Mouse (Mus musculus) intestine, postnatal 0 days (tissue): ENCODE measurements around the gene Kank4. TPM values are rescaled to one million over a fixed set of nuclear protein-coding genes. Genes with fewer than 3 reads are reported as not detected.
"Not testable (repeated sequence)": the region's sequence is repeated elsewhere in the genome, so short reads cannot be mapped to it uniquely, and the experiment has no call there.

Experiments used
- ATAC-seq: fragments of 200-750 bp; cut with Nextera tagmentation; 2 replicates; pipeline ENCODE4 v1.8.0; 2017; ENCODE audit warnings: mild to moderate bottlenecking, moderate TSS enrichment, moderate library complexity
- H3K27ac ChIP-seq: fragments of 300-500 bp; sonication (generic); 2 replicates; pipeline ENCODE4 v1.5.1; 2014; ENCODE audit warnings: mild to moderate bottlenecking, low read depth, low read length, moderate library complexity
- H3K27me3 ChIP-seq: fragments of 300-500 bp; sonication (generic); replicated peaks from 2 replicates; pipeline ENCODE4 v1.6.1; 2014; ENCODE audit warnings: low read length, mixed read lengths; ENCODE audit not compliant: control insufficient read depth, insufficient read depth
- H3K36me3 ChIP-seq: fragments of 300-500 bp; sonication (generic); 2 replicates; pipeline ENCODE4 v1.6.1; 2014; ENCODE audit warnings: mild to moderate bottlenecking, moderate library complexity; ENCODE audit not compliant: control insufficient read depth, insufficient read depth
- H3K4me1 ChIP-seq: fragments of 300-500 bp; sonication (generic); replicated peaks from 2 replicates; pipeline ENCODE4 v1.6.1; 2014; ENCODE audit warnings: antibody characterized with exemption, low read length, mixed read lengths; ENCODE audit not compliant: control insufficient read depth, insufficient read depth
- H3K4me2 ChIP-seq: fragments of 300-500 bp; sonication (generic); replicated peaks from 2 replicates; pipeline ENCODE4 v1.6.1; 2014; ENCODE audit warnings: low read depth, mild to moderate bottlenecking, moderate library complexity
- H3K4me3 ChIP-seq: fragments of 300-500 bp; sonication (generic); 2 replicates; pipeline ENCODE4 v1.5.1; 2014; ENCODE audit warnings: low read depth, low read length
- H3K9ac ChIP-seq: fragments of 300-500 bp; sonication (generic); 2 replicates; pipeline ENCODE4 v1.6.1; 2014; ENCODE audit warnings: mild to moderate bottlenecking, low read depth, low read length
- H3K9me3 ChIP-seq: fragments of 300-500 bp; sonication (generic); 2 replicates; pipeline ENCODE4 v1.6.1; 2016; ENCODE audit warnings: mixed run types; ENCODE audit not compliant: control insufficient read depth
- CTCF ChIP-seq: sonication (generic); IDR thresholded peaks from 2 replicates; pipeline ENCODE4 v1.5.1; 2016; ENCODE audit warnings: low read depth, mild to moderate bottlenecking, control low read depth, antibody characterized with exemption, moderate library complexity
- WGBS: fragments of 180-500 bp; shearing (Covaris S2); extraction: QIAGEN DNeasy Blood & Tissue Kit; methylation state at CpG from one replicate; pipeline ENCODE4 v1.1.7; 2014; 5-methylcytosine and 5-hydroxymethylcytosine counted together
- polyA plus RNA-seq: library from polyadenylated mRNA; unstranded; fragments of >200 nt; fragmentation: Nextera tagmentation; extraction: Ambion mirVana; gene quantifications from 2 replicates; pipeline ENCODE4 v1.2.1, GENCODE M21; 2015

Gene Kank4
- polyA plus RNA-seq, 1 experiment from 2014 or later, result 0.31 TPM

DNA sequence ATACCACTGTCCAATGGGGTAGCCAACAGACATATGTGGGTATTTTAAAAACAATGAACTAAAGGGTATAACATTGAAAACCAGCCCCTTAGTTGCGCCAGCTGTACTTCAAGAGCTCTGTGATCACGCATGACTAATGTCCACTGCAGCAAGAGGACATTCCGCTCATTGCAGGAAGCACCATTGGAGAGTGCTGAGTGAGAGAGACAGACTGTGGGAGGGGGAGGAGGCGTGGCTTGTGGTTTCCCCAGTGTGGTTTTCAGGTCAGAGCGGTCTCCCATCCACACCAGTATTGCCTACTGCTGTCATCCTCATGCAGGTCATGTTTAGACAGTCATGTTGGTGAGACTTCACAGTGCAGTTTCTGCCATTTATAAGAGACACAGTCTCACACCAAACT is 19.2 kb upstream of the Kank4 start:
- WGBS, result 41% methylated on average over 5 of the region's 5 CpGs
- Histone ChIP-seq H3K9me3 (no peaks in the 10 kb centered on the region), H3K4me3 (no peak overlapping the region), H3K27ac (no peak overlapping the region), H3K4me2 (no peak overlapping the region), H3K27me3 (no peaks in the 10 kb centered on the region), H3K36me3 (no peaks in the 10 kb centered on the region), H3K4me1 (no peaks in the 10 kb centered on the region), H3K9ac (no peak overlapping the region)
- TF ChIP-seq CTCF, result no peak
- ATAC-seq, result no peak

DNA sequence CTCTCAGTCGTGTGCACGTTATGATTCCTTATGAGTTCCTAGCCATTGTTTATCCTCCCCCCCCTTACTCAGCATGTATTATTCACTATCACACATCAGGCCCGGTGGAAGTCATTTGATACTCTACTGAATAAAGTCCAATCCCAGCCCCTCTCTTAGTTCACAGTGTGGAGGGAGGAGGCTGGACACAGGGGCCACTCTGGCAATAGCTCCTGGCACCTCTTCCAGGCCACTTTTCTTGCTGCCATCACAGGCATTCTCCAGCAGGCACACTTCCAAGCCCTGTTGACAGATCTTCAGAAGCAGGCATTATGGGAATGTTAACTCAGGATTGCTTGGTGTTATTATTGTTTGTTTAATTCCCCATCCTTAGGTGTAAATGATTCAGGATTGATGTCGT is 17.4 kb upstream of the Kank4 start:
- no peaks in the 10 kb centered on the region for H3K4me1 ChIP-seq
- 44% methylated on average over 4 of the region's 4 CpGs for WGBS
- no peaks in the 10 kb centered on the region for H3K9me3 ChIP-seq
- no peak overlapping the region for H3K4me2 ChIP-seq
- no peak overlapping the region for H3K9ac ChIP-seq
- no peaks in the 10 kb centered on the region for H3K36me3 ChIP-seq
- no peak for ATAC-seq
- no peak overlapping the region for H3K27ac ChIP-seq
- TF ChIP-seq CTCF, result no peak
- no peak overlapping the region for H3K4me3 ChIP-seq
- H3K27me3 ChIP-seq, result no peaks in the 10 kb centered on the region

DNA sequence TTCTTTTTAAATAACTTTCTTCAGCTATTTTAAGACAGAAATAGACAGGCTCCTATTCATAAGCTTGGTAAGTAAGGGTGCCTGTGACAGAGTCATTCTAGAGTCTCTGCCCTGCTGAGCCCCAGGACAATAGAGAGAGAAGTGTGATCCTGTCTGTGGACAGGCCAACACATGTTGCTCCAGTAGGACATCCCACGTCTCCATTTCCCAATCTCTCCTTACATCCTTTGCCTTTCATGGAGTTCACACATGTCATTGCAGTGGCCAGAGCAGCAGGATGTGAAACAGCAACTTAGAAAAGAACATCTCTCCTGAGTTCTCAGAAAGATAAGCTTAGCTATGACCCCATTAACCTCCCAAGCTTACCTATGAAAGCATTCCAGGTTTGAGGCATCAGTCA is 14.4 kb upstream of the Kank4 start:
- Histone ChIP-seq H3K9ac (no peak overlapping the region), H3K27me3 (no peaks in the 10 kb centered on the region), H3K4me2 (no peak overlapping the region), H3K27ac (no peak overlapping the region), H3K36me3 (no peaks in the 10 kb centered on the region), H3K9me3 (no peaks in the 10 kb centered on the region), H3K4me3 (no peak overlapping the region), H3K4me1 (no peaks in the 10 kb centered on the region)
- ATAC-seq, result no peak
- WGBS, result 48% methylated on average over 1 of the region's 1 CpGs
- TF ChIP-seq CTCF, result no peak

DNA sequence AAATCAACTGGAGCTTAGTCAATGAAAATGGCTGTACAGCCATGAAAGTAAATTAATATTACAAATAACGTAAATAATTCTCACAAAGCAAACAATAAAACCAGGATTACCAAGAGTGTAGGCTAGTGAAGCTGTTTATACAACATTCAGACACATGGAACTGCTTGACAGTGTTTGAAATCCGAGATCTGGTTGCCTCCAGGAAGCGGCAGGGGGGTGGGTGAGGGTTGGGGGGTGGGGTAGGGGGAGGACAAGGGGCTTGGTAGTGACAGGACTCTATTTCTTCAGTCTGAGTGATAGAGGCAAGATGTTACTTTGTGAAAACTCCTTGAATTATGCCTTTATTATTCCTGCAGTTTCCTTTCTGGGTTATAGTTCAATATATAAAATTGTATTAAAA is 9.4 kb upstream of the Kank4 start:
- no peaks in the 10 kb centered on the region for H3K4me1 ChIP-seq
- no peaks in the 10 kb centered on the region for H3K36me3 ChIP-seq
- no peaks in the 10 kb centered on the region for H3K27me3 ChIP-seq
- H3K9me3 ChIP-seq, result no peaks in the 10 kb centered on the region
- ATAC-seq, result no peak
- H3K27ac ChIP-seq, result no peak overlapping the region
- H3K4me2 ChIP-seq, result no peak overlapping the region
- no peak for TF ChIP-seq CTCF
- H3K9ac ChIP-seq, result no peak overlapping the region
- 46% methylated on average over 3 of the region's 3 CpGs for WGBS
- H3K4me3 ChIP-seq, result no peak overlapping the region

DNA sequence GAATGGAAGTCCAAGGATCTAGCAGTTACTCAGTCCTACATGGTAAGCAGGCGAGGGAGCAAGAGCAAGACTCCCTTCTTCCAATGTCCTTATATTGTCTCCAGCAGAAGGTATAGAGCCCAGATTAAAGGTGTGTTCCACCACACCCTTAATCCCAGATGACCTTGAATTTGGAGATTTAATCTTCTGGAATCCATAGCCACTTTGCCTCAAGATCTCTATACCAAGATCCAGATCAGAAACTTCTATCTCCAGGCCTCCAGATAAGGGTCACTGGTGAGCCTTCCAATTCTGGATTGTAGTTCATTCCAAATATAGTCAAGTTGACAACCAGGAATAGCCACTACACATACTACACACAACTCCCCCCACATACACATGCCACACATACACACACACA is 6.4 kb upstream of the Kank4 start, which contains the start of gene I0C0044D17Rik:
I0C0044D17Rik (minus strand) TSS at position 101 of the 400 bp plus-strand sequence.
- not testable (repeated sequence) for H3K4me2 ChIP-seq, H3K4me1 ChIP-seq, H3K9ac ChIP-seq, H3K9me3 ChIP-seq, H3K27me3 ChIP-seq, H3K27ac ChIP-seq, H3K36me3 ChIP-seq, ATAC-seq, H3K4me3 ChIP-seq
- WGBS, result 95% methylated on average over 1 of the region's 1 CpGs

DNA sequence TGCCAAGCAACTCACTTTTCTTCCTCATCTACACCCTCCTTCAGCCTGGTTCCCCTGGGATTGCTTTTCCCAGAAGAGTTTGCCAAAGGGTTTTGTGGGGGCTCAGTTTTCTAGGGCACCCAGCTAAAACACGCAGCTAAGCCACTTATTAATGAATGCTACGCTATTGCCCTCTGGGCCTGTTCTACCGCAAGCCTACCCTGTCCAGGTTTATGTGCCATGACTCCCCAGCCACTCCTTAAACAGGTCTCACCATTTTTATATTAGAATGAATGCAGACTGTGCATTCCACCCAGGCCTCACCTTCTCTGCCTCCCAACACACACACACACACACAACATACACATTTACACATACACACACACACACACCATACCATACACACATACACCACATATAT is 5.7 kb upstream of the Kank4 start:
- WGBS, result 83% methylated on average over 3 of the region's 3 CpGs
- no peak overlapping the region for H3K9ac ChIP-seq
- no peak overlapping the region for H3K27ac ChIP-seq
- H3K4me2 ChIP-seq, result no peak overlapping the region
- no peaks in the 10 kb centered on the region for H3K4me1 ChIP-seq
- no peak for ATAC-seq
- no peaks in the 10 kb centered on the region for H3K36me3 ChIP-seq
- H3K27me3 ChIP-seq, result no peaks in the 10 kb centered on the region
- H3K9me3 ChIP-seq, result no peaks in the 10 kb centered on the region
- no peak overlapping the region for H3K4me3 ChIP-seq
- TF ChIP-seq CTCF, result no peak

DNA sequence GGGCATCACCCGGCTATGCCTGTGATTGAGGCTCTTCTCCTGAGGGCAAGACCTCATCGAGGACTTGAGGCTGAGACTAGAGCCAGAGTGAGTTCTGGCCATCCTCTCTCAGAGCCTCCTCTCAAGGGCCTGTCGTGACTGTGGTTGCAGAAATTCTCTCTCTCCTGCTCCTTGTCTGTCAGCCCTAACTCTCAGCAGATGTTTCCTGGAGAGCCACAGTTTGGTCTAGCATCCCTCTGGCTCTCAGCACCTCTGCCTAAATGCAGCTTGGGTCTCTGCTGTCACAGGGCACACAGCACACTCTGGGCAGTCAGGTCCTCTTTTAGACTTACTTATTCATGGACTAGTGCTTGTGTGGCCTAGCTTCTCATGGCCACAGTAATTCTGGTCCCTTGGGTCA is 5.1 kb upstream of the Kank4 start:
- ATAC-seq, result no peak
- Histone ChIP-seq H3K9me3 (no peaks in the 10 kb centered on the region), H3K4me3 (no peak overlapping the region), H3K27me3 (peaks cover 3% of the 10 kb centered on the region; the same call in 1 of the 2 replicates), H3K27ac (no peak overlapping the region), H3K9ac (no peak overlapping the region), H3K4me2 (no peak overlapping the region), H3K4me1 (no peaks in the 10 kb centered on the region), H3K36me3 (no peaks in the 10 kb centered on the region)
- TF ChIP-seq CTCF, result no peak
- WGBS, result 66% methylated on average over 3 of the region's 3 CpGs
